15 mouse cellular contexts compared by ENCODE assay signal in the genomic region with DNA sequence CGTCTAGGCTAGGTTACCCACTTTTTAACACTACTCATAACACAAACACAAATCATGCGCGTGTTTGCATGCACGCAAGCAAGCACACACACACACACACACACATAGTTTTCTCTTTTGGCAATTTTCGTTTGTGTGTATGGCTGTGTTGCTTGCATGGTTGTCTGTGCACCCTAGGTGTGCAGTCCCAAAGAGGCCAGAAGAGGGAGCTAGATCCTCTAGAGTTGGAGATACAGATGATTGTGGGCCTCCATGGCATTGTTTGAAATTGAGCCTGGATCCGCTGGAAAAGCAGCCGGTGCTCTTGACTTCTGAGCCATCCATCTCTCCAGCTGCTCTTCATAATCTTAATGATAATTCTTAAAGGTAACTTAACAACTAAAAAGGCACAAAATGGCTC. TPM values are rescaled to one million over a fixed set of nuclear protein-coding genes. Genes with fewer than 3 reads are reported as not detected.
DNase-seq lines count a peak whose midpoint lies in the region; ATAC-seq and TF ChIP-seq lines count a peak whose summit lies in the region.
"Had no signal": no experiment of that assay in that cellular context is flagged by ENCODE, and none has a peak within 500 bp of the region (broad histone marks: within the 10 kb centered on the region; RNA-seq: fewer than 3 reads in every experiment).

No protein-coding gene starts in this region.

- no peak overlapping the region for H3K4me3 ChIP-seq in liver, adult 2 months (ENCODE audit: insufficient read depth, low read depth, low read length)
- no peak overlapping the region for H3K4me3 ChIP-seq in liver, embryonic 11.5 days (ENCODE audit: low read depth, low read length)
- H3K4me3 ChIP-seq: embryonic facial prominence, embryonic 10.5 days; heart, embryonic 13.5 days; hindbrain, embryonic 10.5 days; left cerebral cortex, adult 2 months; neural tube, embryonic 15.5 days had no signal

- no peak overlapping the region for H3K27ac ChIP-seq in liver, adult 2 months (replicated peaks; ENCODE audit: insufficient read depth, low read depth, low read length)
- no peak overlapping the region for H3K27ac ChIP-seq in liver, embryonic 11.5 days (ENCODE audit: low read depth, low read length)
- H3K27ac ChIP-seq: embryonic facial prominence, embryonic 10.5 days; heart, embryonic 13.5 days; left cerebral cortex, adult 2 months; macrophage; neural tube, embryonic 15.5 days had no signal

- peaks cover 3% of the 10 kb centered on the region; the same call in 1 of the 2 replicates for H3K79me2 ChIP-seq in liver, adult 2 months (ENCODE audit: control insufficient read depth, insufficient read depth, low read length)

- 94% methylated on average over 7 of the region's 7 CpGs for WGBS in liver, adult 2 months
- WGBS in liver, embryonic 11.5 days: 91% methylated on average over 7 of the region's 7 CpGs

- TF ChIP-seq POLR2A in liver, adult 2 months (IDR thresholded peaks at IDR 0.05; ENCODE audit: extremely low read depth, insufficient read depth, low read length): no peak

- no peak for ATAC-seq in liver, embryonic 11.5 days (replicated peaks; ENCODE audit: low FRiP score)
- 0 out of 2 replicates have a peak, but pooled peaks have one; percentile 44 for ATAC-seq in megakaryocyte progenitor cell, adult 5-6 weeks (replicated peaks; ENCODE audit: poor library complexity)
- no peak for ATAC-seq in activated CD4-positive, CD25-positive, alpha-beta regulatory T cell, adult 4 months

- no peaks in the 10 kb centered on the region for H3K4me1 ChIP-seq in liver, adult 2 months (ENCODE audit: control insufficient read depth, insufficient read depth, low read length)
- H3K4me1 ChIP-seq in liver, embryonic 11.5 days (replicated peaks; ENCODE audit: control insufficient read depth, insufficient read depth, low read length): no peaks in the 10 kb centered on the region
- H3K4me1 ChIP-seq: heart, embryonic 13.5 days; neural tube, embryonic 15.5 days had no signal

- H3K9me3 ChIP-seq in liver, embryonic 11.5 days (ENCODE audit: control insufficient read depth, low read length): no peaks in the 10 kb centered on the region
- H3K9me3 ChIP-seq: embryonic facial prominence, embryonic 10.5 days; heart, embryonic 13.5 days; hindbrain, embryonic 10.5 days; neural tube, embryonic 15.5 days had no signal

- H3K27me3 ChIP-seq in liver, adult 2 months (ENCODE audit: control insufficient read depth, insufficient read depth, low read length): no peaks in the 10 kb centered on the region
- no peaks in the 10 kb centered on the region for H3K27me3 ChIP-seq in liver, embryonic 11.5 days (replicated peaks; ENCODE audit: control insufficient read depth, insufficient read depth, low read length)
- H3K27me3 ChIP-seq: heart, embryonic 13.5 days; neural tube, embryonic 15.5 days had no signal

- H3K36me3 ChIP-seq in liver, adult 2 months (ENCODE audit: control insufficient read depth, insufficient read depth, low read length): peaks cover 3% of the 10 kb centered on the region; the same call in 1 of the 2 replicates
- H3K36me3 ChIP-seq in liver, embryonic 11.5 days (ENCODE audit: control insufficient read depth, insufficient read depth, low read length): 0 out of 2 replicates have a peak, but pooled peaks cover 2% of the 10 kb centered on the region

- no peak overlapping the region for H3K9ac ChIP-seq in liver, adult 2 months (ENCODE audit: low read depth, low read length)
- no peak overlapping the region for H3K9ac ChIP-seq in liver, embryonic 11.5 days (ENCODE audit: low read depth, low read length)
- H3K9ac ChIP-seq: heart, embryonic 13.5 days; neural tube, embryonic 15.5 days had no signal

- no peak overlapping the region for H3K4me2 ChIP-seq in liver, embryonic 11.5 days
- H3K4me2 ChIP-seq: heart, embryonic 13.5 days; neural tube, embryonic 15.5 days had no signal

- no peak for DNase-seq in liver, adult 2 months (ENCODE audit: extremely low read depth, low read depth, low spot score)
- no peak for DNase-seq in liver, embryonic 11.5 days (ENCODE audit: low spot score)
- DNase-seq in A20 (ENCODE audit: low read depth, low spot score) (peak; percentile 36), ES-CJ7 (ENCODE audit: low read depth, low spot score) (peak; percentile 62)
- no peak for DNase-seq in spleen, postnatal 4 days (ENCODE audit: low spot score in 2 of 2)
- DNase-seq: gastrocnemius, postnatal 36 days; thymus, adult 18-20 months had no signal

- peak; percentile 16; the same call in 1 of the 2 replicates for TF ChIP-seq CTCF in liver, adult 2 months (IDR thresholded peaks at IDR 0.05; ENCODE audit: low read depth, low read length)

RNA-seq across cellular contexts. Expression of gene Dnmbp, which starts 33.5 kb away (rescaled TPM):
- 23.3 and 24.7 TPM in 2 replicates for total RNA-seq in liver, adult 2 months (2014; rRNA removed)
- polyA plus RNA-seq in liver, adult 2 months (2012; rRNA removed): 15.5 and 15.6 TPM in 2 replicates
- 7.5 and 8.7 TPM in 2 replicates for polyA plus RNA-seq in liver, embryonic 11.5 days (2014; fragmentation: Nextera tagmentation; extraction: Ambion mirVana)
- total RNA-seq in megakaryocyte progenitor cell, adult 5-6 weeks (2015): 7.4 and 7.7 TPM in 2 replicates
- 7.7 and 14.6 TPM in 2 replicates for total RNA-seq in megakaryocyte progenitor cell, adult 5-6 weeks (2017)
- 1 to 10 TPM; 3.5 to 7.0 TPM for polyA plus RNA-seq in activated CD4-positive, CD25-positive, alpha-beta regulatory T cell, adult 4 months (2017; shearing (Covaris generic))

Comparison
In these comparisons a context has a peak if more than half of its experiments do, and no peak if none do; other contexts are left out.
1. DNase-seq: peak in A20 (single experiment) and ES-CJ7 (single experiment); none in liver, adult 2 months (single experiment), liver, embryonic 11.5 days (single experiment) and spleen, postnatal 4 days (0 of 2).